20 mouse cellular contexts compared by ENCODE assay signal in genomic region chr10:118129001-118129682, GRCm38 (mm10). TPM values are rescaled to one million over a fixed set of nuclear protein-coding genes. Genes with fewer than 3 reads are reported as not detected.
A peak's percentile ranks its signal among the peaks of the same experiment; 100 is the strongest.
DNase-seq lines count a peak whose midpoint lies in the region; ATAC-seq lines count a peak whose summit lies in the region.
"Had no signal": no experiment of that assay in that cellular context is flagged by ENCODE, and none has a peak within 500 bp of the region (broad histone marks: within the 10 kb centered on the region; RNA-seq: fewer than 3 reads in every experiment).

No protein-coding gene starts in this region.

- H3K4me2 ChIP-seq in heart, embryonic 16.5 days (ENCODE audit: low read depth, low read length): peak overlapping the region; percentile 2; the same call in 1 of the 2 replicates
- H3K4me2 ChIP-seq in midbrain, embryonic 11.5 days: no peak overlapping the region
- H3K4me2 ChIP-seq: hindbrain, embryonic 14.5 days; liver, embryonic 12.5 days; lung, embryonic 14.5 days; stomach, embryonic 15.5 days had no signal

- H3K9me3 ChIP-seq in heart, embryonic 16.5 days (replicated peaks; ENCODE audit: control insufficient read depth, low read length): no peaks in the 10 kb centered on the region
- no peaks in the 10 kb centered on the region for H3K9me3 ChIP-seq in midbrain, embryonic 11.5 days (ENCODE audit: control insufficient read depth, low read length)
- no peaks in the 10 kb centered on the region for H3K9me3 ChIP-seq in midbrain, embryonic 10.5 days (replicated peaks)
- H3K9me3 ChIP-seq: liver, embryonic 12.5 days; stomach, embryonic 15.5 days had no signal

- no peaks in the 10 kb centered on the region for H3K36me3 ChIP-seq in heart, embryonic 16.5 days (ENCODE audit: control insufficient read depth, insufficient read depth)
- no peaks in the 10 kb centered on the region for H3K36me3 ChIP-seq in midbrain, embryonic 11.5 days (ENCODE audit: control insufficient read depth, insufficient read depth, low read length)
- H3K36me3 ChIP-seq in midbrain, embryonic 10.5 days: no peaks in the 10 kb centered on the region
- H3K36me3 ChIP-seq: liver, embryonic 12.5 days; stomach, embryonic 15.5 days had no signal

- H3K27me3 ChIP-seq in heart, embryonic 16.5 days (ENCODE audit: control insufficient read depth, insufficient read depth, low read length): peaks cover 10% of the 10 kb centered on the region
- H3K27me3 ChIP-seq in midbrain, embryonic 11.5 days (ENCODE audit: control insufficient read depth, insufficient read depth, low read length): peaks cover 5% of the 10 kb centered on the region
- H3K27me3 ChIP-seq in midbrain, embryonic 10.5 days (ENCODE audit: low read depth, poor library complexity, severe bottlenecking): peaks cover 17% of the 10 kb centered on the region

- no peak overlapping the region for H3K9ac ChIP-seq in heart, embryonic 16.5 days (ENCODE audit: low read length)
- H3K9ac ChIP-seq in midbrain, embryonic 11.5 days (ENCODE audit: low read length): no peak overlapping the region
- H3K9ac ChIP-seq: hindbrain, embryonic 14.5 days; liver, embryonic 12.5 days; lung, embryonic 14.5 days; stomach, embryonic 15.5 days had no signal

- ATAC-seq in heart, embryonic 16.5 days (replicated peaks; ENCODE audit: extremely low read depth, insufficient read depth, low FRiP score): no peak
- ATAC-seq in midbrain, embryonic 11.5 days (ENCODE audit: low FRiP score): no peak
- ATAC-seq: liver, embryonic 12.5 days; Patski had no signal

- 47% methylated on average over 20 of the region's 20 CpGs for WGBS in heart, embryonic 16.5 days
- WGBS in midbrain, embryonic 11.5 days: 46% methylated on average over 20 of the region's 20 CpGs
- WGBS in midbrain, embryonic 10.5 days: 51% methylated on average over 20 of the region's 20 CpGs

- no peaks in the 10 kb centered on the region for H3K4me1 ChIP-seq in heart, embryonic 16.5 days (ENCODE audit: control insufficient read depth, insufficient read depth, low read length)
- H3K4me1 ChIP-seq in midbrain, embryonic 11.5 days (ENCODE audit: control insufficient read depth, insufficient read depth, low read length): no peaks in the 10 kb centered on the region
- no peaks in the 10 kb centered on the region for H3K4me1 ChIP-seq in midbrain, embryonic 10.5 days
- H3K4me1 ChIP-seq: liver, embryonic 12.5 days; stomach, embryonic 15.5 days had no signal

- H3K27ac ChIP-seq in heart, embryonic 16.5 days (ENCODE audit: low read length): no peak overlapping the region
- H3K27ac ChIP-seq in midbrain, embryonic 11.5 days (ENCODE audit: low read depth, low read length): no peak overlapping the region
- H3K27ac ChIP-seq in midbrain, embryonic 10.5 days (replicated peaks): no peak overlapping the region
- H3K27ac ChIP-seq: hindbrain, embryonic 14.5 days; layer of hippocampus, adult 2 months; liver, embryonic 12.5 days; stomach, embryonic 15.5 days had no signal

- no peak for DNase-seq in heart, adult 8-10 months (ENCODE audit: low spot score)
- DNase-seq in midbrain, embryonic 11.5 days (ENCODE audit: low spot score, missing footprints): peak; percentile 84
- no peak for DNase-seq in midbrain, embryonic 10.5 days (ENCODE audit: low spot score)
- peak; percentile 38 for DNase-seq in kidney, postnatal 14 days
- no peak for DNase-seq in cerebellum, adult 18-20 months
- no peak for DNase-seq in cerebellum, postnatal 14 days
- DNase-seq: adrenal gland, postnatal 14 days; cerebellum, postnatal 25 days; heart, postnatal 14 days; left cerebral cortex, postnatal 4 days; lung, embryonic 14.5 days; lung, postnatal 36 days; retina, postnatal 1 day; thymus, postnatal 14 days had no signal

- H3K4me3 ChIP-seq in heart, embryonic 16.5 days (ENCODE audit: low read length): no peak overlapping the region
- H3K4me3 ChIP-seq in midbrain, embryonic 11.5 days (ENCODE audit: low read depth, low read length): no peak overlapping the region
- no peak overlapping the region for H3K4me3 ChIP-seq in midbrain, embryonic 10.5 days
- H3K4me3 ChIP-seq: layer of hippocampus, adult 2 months; liver, embryonic 12.5 days; stomach, embryonic 15.5 days had no signal

RNA-seq across cellular contexts. Expression of gene Mdm1, which starts 12.5 kb away (rescaled TPM):
- polyA plus RNA-seq in heart, embryonic 16.5 days (2015; fragmentation: Nextera tagmentation; extraction: Ambion mirVana): 15.8 and 19.3 TPM in 2 replicates
- total RNA-seq in heart, adult 8-10 months (2022): 1 to 10 TPM; 3.7 to 6.2 (median 5.1) TPM
- polyA plus RNA-seq in midbrain, embryonic 11.5 days (2014; fragmentation: Nextera tagmentation; extraction: Ambion mirVana): 56.7 and 59.0 TPM in 2 replicates
- 53.8 and 56.2 TPM in 2 replicates for polyA plus RNA-seq in midbrain, embryonic 10.5 days (2016; fragmentation: Nextera tagmentation; extraction: Ambion mirVana)

Comparison
In these comparisons a context has a peak if more than half of its experiments do, and no peak if none do; other contexts are left out.
1. DNase-seq: peak in midbrain, embryonic 11.5 days (single experiment) and kidney, postnatal 14 days (single experiment); none in heart, adult 8-10 months (single experiment), midbrain, embryonic 10.5 days (single experiment), cerebellum, adult 18-20 months (0 of 2) and cerebellum, postnatal 14 days (0 of 2).